Mouse (Mus musculus) lung, embryonic 16.5 days (tissue): ENCODE data around the gene Mapk10. TPM values are rescaled to one million over a fixed set of nuclear protein-coding genes. Genes with fewer than 3 reads are reported as not detected.

Experiments used
- ATAC-seq: fragments of 200-750 bp; cut with Nextera tagmentation; 2 replicates; pipeline ENCODE4 v1.8.0; 2017; ENCODE audit warnings: low read depth, mild to moderate bottlenecking, moderate library complexity
- H3K27ac ChIP-seq: fragments of 300-500 bp; sonication (generic); 2 replicates; pipeline ENCODE4 v1.5.1; 2014; ENCODE audit warnings: mild to moderate bottlenecking, control low read depth, low read length
- H3K27me3 ChIP-seq: fragments of 300-500 bp; sonication (generic); 2 replicates; pipeline ENCODE4 v1.6.1; 2014; ENCODE audit warnings: low read depth, low read length, mixed read lengths; ENCODE audit not compliant: control insufficient read depth, insufficient read depth
- H3K36me3 ChIP-seq: fragments of 300-500 bp; sonication (generic); 2 replicates; pipeline ENCODE4 v1.6.1; 2014; ENCODE audit warnings: low read length; ENCODE audit not compliant: control insufficient read depth, insufficient read depth
- H3K4me1 ChIP-seq: fragments of 300-500 bp; sonication (generic); replicated peaks from 2 replicates; pipeline ENCODE4 v1.6.1; 2014; ENCODE audit warnings: low read length, mixed read lengths; ENCODE audit not compliant: control insufficient read depth, insufficient read depth
- H3K4me2 ChIP-seq: fragments of 300-500 bp; sonication (generic); 2 replicates; pipeline ENCODE4 v1.6.1; 2014; ENCODE audit warnings: low read depth, low read length, control low read depth
- H3K4me3 ChIP-seq: fragments of 300-500 bp; sonication (generic); 2 replicates; pipeline ENCODE4 v1.5.1; 2014; ENCODE audit warnings: mild to moderate bottlenecking, low read length, control low read depth
- H3K9ac ChIP-seq: fragments of 300-500 bp; sonication (generic); 2 replicates; pipeline ENCODE4 v1.6.1; 2014; ENCODE audit warnings: low read length, control low read depth
- H3K9me3 ChIP-seq: fragments of 300-500 bp; sonication (generic); 2 replicates; pipeline ENCODE4 v1.6.1; 2016; ENCODE audit warnings: low read length; ENCODE audit not compliant: control insufficient read depth
- WGBS: fragments of 180-500 bp; shearing (Covaris S2); extraction: QIAGEN DNeasy Blood & Tissue Kit; methylation state at CpG from one replicate; pipeline ENCODE4 v1.1.7; 2014; 5-methylcytosine and 5-hydroxymethylcytosine counted together
- polyA plus RNA-seq: library from polyadenylated mRNA; unstranded; fragments of >200 nt; fragmentation: Nextera tagmentation; extraction: Ambion mirVana; gene quantifications from 2 replicates; pipeline ENCODE4 v1.2.1, GENCODE M21; 2015

The Mapk10 gene
- polyA plus RNA-seq, 1 experiment from 2014 or later: 1.9 TPM

DNA sequence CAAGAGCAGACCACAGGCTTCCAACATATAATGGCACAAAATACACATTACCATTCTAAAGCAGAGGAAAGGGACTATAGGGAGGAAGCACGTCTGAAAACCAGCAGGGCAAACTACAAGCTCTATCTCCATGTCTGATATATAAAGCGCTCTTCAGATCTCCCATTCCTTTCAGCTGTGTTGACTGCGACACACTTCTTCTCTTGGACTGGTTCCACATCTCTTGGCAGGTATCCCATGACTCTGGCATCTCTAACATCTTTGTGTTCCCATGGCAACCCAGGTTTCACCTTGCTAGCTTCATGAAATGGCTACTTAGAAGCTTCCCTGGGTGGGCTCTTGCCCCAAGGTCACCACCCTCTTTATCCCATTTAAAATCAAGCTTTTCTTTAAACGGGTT is 202.2 kb downstream of the Mapk10 start:
- H3K36me3 ChIP-seq: no peaks in the 10 kb centered on the region
- H3K9ac ChIP-seq: no peak overlapping the region
- 59% methylated on average over 4 of the region's 4 CpGs for WGBS
- H3K4me1 ChIP-seq: no peaks in the 10 kb centered on the region
- no peak for ATAC-seq
- no peaks in the 10 kb centered on the region for H3K27me3 ChIP-seq
- no peaks in the 10 kb centered on the region for H3K9me3 ChIP-seq
- H3K27ac ChIP-seq: no peak overlapping the region
- no peak overlapping the region for H3K4me2 ChIP-seq
- no peak overlapping the region for H3K4me3 ChIP-seq

- ATAC-seq: no peak
- H3K27me3 ChIP-seq: no peaks in the 10 kb centered on the region
- no peaks in the 10 kb centered on the region for H3K4me1 ChIP-seq
- H3K9ac ChIP-seq: no peak overlapping the region
- H3K9me3 ChIP-seq: no peaks in the 10 kb centered on the region
- H3K36me3 ChIP-seq: no peaks in the 10 kb centered on the region
- H3K4me3 ChIP-seq: no peak overlapping the region
- H3K4me2 ChIP-seq: no peak overlapping the region
- 56% methylated on average over 7 of the region's 7 CpGs for WGBS
- no peak overlapping the region for H3K27ac ChIP-seq
Measured at GRCm38 (mm10) chr5:103002116-103002515, 209.0 kb downstream of the Mapk10 start.

DNA sequence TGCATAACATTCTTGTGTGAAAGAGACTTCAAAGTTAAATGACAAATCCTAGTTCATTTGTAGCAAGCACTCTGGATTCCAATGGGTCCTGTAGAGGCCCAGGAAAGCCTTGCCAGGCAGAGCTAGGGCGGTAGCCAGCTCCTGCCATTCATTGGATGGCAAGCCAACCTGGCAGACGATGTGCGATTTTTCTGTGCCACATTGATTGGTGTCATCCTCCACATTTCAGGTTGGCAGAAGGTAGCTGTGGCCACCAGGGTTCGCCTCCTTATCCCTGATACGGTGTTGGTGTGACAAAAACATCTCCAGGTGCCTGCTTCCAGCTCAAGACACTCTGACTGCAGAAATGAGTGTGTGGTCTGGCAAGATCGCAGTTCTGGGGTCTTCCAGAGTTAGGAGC is 210.6 kb downstream of the Mapk10 start:
- 77% methylated on average over 6 of the region's 6 CpGs for WGBS
- no peaks in the 10 kb centered on the region for H3K36me3 ChIP-seq
- H3K4me1 ChIP-seq: no peaks in the 10 kb centered on the region
- H3K27ac ChIP-seq: no peak overlapping the region
- H3K9me3 ChIP-seq: no peaks in the 10 kb centered on the region
- H3K9ac ChIP-seq: no peak overlapping the region
- no peaks in the 10 kb centered on the region for H3K27me3 ChIP-seq
- no peak for ATAC-seq
- H3K4me2 ChIP-seq: no peak overlapping the region
- no peak overlapping the region for H3K4me3 ChIP-seq

DNA sequence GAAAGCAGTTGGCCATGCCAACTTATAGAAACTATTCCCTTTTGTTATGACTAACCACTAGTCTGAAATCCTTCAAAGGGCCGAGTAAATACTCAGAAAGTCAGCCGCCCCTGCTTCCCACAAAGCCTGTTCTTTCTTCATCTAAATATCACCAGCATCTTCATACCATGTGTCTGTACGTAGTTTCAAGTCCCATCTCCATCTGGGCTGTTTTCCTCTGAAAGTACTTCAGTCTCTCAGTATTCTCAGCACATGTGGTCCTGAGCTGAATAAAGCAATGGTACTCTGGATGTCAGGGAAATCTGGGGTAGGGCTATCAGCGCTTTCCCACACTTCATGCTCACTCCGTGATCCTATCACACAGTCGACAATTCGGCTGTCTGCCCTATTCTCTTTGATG is 212.6 kb downstream of the Mapk10 start:
- no peaks in the 10 kb centered on the region for H3K27me3 ChIP-seq
- 83% methylated on average over 7 of the region's 7 CpGs for WGBS
- no peak for ATAC-seq

DNA sequence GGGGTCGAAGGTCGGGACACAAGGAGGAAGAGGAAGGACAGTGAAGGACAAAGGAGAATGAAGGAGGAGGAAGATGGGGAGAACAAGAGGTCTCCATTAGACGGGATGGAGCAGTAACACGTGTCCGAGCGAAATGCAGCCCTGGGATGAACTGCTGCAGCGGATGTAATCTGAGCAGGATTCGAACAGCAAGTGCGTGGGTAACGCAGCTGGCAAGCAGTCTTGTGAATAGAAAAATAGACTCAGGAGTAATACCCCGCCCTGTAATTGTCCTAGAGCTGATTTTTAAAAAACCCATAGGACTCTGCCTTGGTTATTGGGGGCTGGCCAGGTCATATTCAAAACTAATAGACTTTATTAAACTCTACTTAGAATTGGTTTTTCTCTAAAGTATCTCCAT is 213.2 kb downstream of the Mapk10 start:
- 88% methylated on average over 11 of the region's 11 CpGs for WGBS
- Histone ChIP-seq H3K9me3 (no peaks in the 10 kb centered on the region), H3K9ac (no peak overlapping the region), H3K4me2 (no peak overlapping the region), H3K4me1 (no peaks in the 10 kb centered on the region), H3K27me3 (no peaks in the 10 kb centered on the region), H3K27ac (no peak overlapping the region), H3K36me3 (no peaks in the 10 kb centered on the region), H3K4me3 (no peak overlapping the region)
- ATAC-seq: no peak

More for the DNA sequence above, 212.6 kb downstream of the Mapk10 start:
- H3K9me3 ChIP-seq: no peaks in the 10 kb centered on the region
- no peak overlapping the region for H3K4me2 ChIP-seq
- H3K4me3 ChIP-seq: no peak overlapping the region
- H3K27ac ChIP-seq: no peak overlapping the region
- H3K4me1 ChIP-seq: no peaks in the 10 kb centered on the region
- no peaks in the 10 kb centered on the region for H3K36me3 ChIP-seq
- no peak overlapping the region for H3K9ac ChIP-seq

GRCm38 (mm10) chr5:102996331-102996730 is 214.8 kb downstream of the Mapk10 start:
- Histone ChIP-seq H3K4me1 (no peaks in the 10 kb centered on the region), H3K9me3 (no peaks in the 10 kb centered on the region), H3K27ac (no peak overlapping the region), H3K36me3 (no peaks in the 10 kb centered on the region), H3K9ac (no peak overlapping the region), H3K4me2 (no peak overlapping the region), H3K27me3 (no peaks in the 10 kb centered on the region), H3K4me3 (no peak overlapping the region)
- WGBS: 75% methylated on average over 7 of the region's 7 CpGs
- no peak for ATAC-seq

- Histone ChIP-seq H3K36me3 (no peaks in the 10 kb centered on the region), H3K27me3 (no peaks in the 10 kb centered on the region), H3K4me2 (no peak overlapping the region), H3K4me3 (no peak overlapping the region), H3K27ac (no peak overlapping the region), H3K9ac (no peak overlapping the region), H3K4me1 (no peaks in the 10 kb centered on the region), H3K9me3 (no peaks in the 10 kb centered on the region)
- ATAC-seq: no peak
Measured at GRCm38 (mm10) chr5:102995928-102996327, 215.2 kb downstream of the Mapk10 start.

DNA sequence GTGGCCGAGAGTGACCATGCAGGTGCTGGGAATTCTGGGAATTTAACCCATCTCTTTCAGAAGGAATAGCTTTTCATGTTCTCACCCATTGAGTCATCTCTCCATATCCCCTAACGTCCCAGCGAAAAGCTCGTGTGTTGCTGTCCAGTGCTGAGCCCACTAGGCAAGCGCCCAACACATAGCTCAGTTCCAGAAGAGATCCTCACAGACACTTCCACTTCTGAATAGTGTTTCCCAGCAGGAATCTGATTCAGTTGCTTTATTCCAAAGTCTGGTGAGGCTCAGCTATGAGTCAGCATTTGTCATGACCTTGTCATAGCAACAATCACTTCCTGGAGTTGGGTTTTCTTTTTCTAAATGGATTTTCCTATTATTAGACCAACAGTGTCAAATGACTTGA is 217.2 kb downstream of the Mapk10 start:
- ATAC-seq: no peak
- H3K9ac ChIP-seq: no peak overlapping the region
- no peaks in the 10 kb centered on the region for H3K4me1 ChIP-seq
- no peak overlapping the region for H3K27ac ChIP-seq
- H3K36me3 ChIP-seq: no peaks in the 10 kb centered on the region
- no peaks in the 10 kb centered on the region for H3K9me3 ChIP-seq
- H3K4me3 ChIP-seq: no peak overlapping the region
- WGBS: 68% methylated on average over 5 of the region's 5 CpGs
- H3K4me2 ChIP-seq: no peak overlapping the region
- no peaks in the 10 kb centered on the region for H3K27me3 ChIP-seq

- H3K4me2 ChIP-seq: no peak overlapping the region
- ATAC-seq: no peak
- H3K9me3 ChIP-seq: no peaks in the 10 kb centered on the region
- no peaks in the 10 kb centered on the region for H3K27me3 ChIP-seq
- H3K4me3 ChIP-seq: no peak overlapping the region
- no peaks in the 10 kb centered on the region for H3K36me3 ChIP-seq
- WGBS: 72% methylated on average over 2 of the region's 2 CpGs
- H3K27ac ChIP-seq: no peak overlapping the region
- no peak overlapping the region for H3K9ac ChIP-seq
- H3K4me1 ChIP-seq: no peaks in the 10 kb centered on the region
Measured at GRCm38 (mm10) chr5:102991691-102992090, 219.4 kb downstream of the Mapk10 start.

DNA sequence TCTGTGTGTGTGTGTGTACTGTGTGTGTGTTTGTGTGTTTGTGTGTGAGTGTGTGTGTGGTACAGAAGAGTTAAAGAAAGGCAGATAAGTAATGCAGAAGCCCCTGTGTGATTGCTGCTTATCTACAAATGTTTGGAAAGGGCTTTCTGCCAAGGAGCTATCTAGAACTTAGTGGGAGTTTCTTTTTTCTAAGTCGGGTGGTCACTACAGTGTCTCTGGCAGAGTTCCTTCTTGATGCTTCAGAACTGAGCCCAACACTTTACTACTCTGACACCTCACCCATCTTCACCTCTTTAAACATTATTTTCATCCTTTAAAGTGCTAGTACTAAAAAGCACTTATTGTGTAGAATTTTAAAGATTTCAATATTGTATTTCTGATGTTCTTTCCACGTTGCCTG is 232.8 kb downstream of the Mapk10 start:
- Histone ChIP-seq H3K9ac (no peak overlapping the region), H3K27me3 (no peaks in the 10 kb centered on the region), H3K27ac (no peak overlapping the region), H3K36me3 (no peaks in the 10 kb centered on the region), H3K9me3 (no peaks in the 10 kb centered on the region), H3K4me1 (no peaks in the 10 kb centered on the region), H3K4me3 (no peak overlapping the region), H3K4me2 (no peak overlapping the region)
- no peak for ATAC-seq
- WGBS: 56% methylated on average over 2 of the region's 2 CpGs
